Mouse (Mus musculus): ENCODE results near the gene Fbxw4.

GRCm38 (mm10) chr19:45560153-45560890 lies 99.8 kb downstream of the Fbxw4 start, which contains the start of the genes Poll and Gm17018:
- TF ChIP-seq CTCF (IDR thresholded peaks at IDR 0.05; ENCODE audit: extremely low read depth, insufficient read depth, insufficient read length, insufficient replicate concordance) (no peak), POLR2A (IDR thresholded peaks at IDR 0.05; ENCODE audit: low read depth, low read length) (no peak)

All from spleen, adult 2 months (tissue).